Mouse (Mus musculus) myocyte (in vitro differentiated cells): ENCODE results near the gene Brd7.

Experiments used
- CEBPB ChIP-seq: IDR thresholded peaks from 2 replicates; pipeline ENCODE4 v1.6.1; 2011; ENCODE audit warnings: mild to moderate bottlenecking, moderate library complexity; ENCODE audit not compliant: poor library complexity, insufficient read depth, severe bottlenecking
- MYOG ChIP-seq, 3 experiments: IDR thresholded peaks; one replicate each; pipeline ENCODE4 v1.6.1; 2011; ENCODE audit warnings: control low read depth in 2 of 3, low read depth in 2 of 3, mild to moderate bottlenecking in 2 of 3; ENCODE audit not compliant: insufficient read length in 2 of 3, control insufficient read depth in 1 of 3, insufficient read depth in 1 of 3
- POLR2A ChIP-seq: IDR thresholded peaks from one replicate; pipeline ENCODE4 v1.6.1; 2011; ENCODE audit warnings: low read depth, mild to moderate bottlenecking, control low read depth, moderate library complexity; ENCODE audit not compliant: insufficient read length
- POLR2AphosphoS2 ChIP-seq: IDR thresholded peaks from one replicate; pipeline ENCODE4 v1.6.1; 2011; ENCODE audit warnings: low read depth, control low read depth; ENCODE audit not compliant: insufficient read length
- TCF12 ChIP-seq: IDR thresholded peaks from one replicate; pipeline ENCODE4 v1.6.1; 2011; ENCODE audit warnings: mild to moderate bottlenecking, control low read depth; ENCODE audit not compliant: poor library complexity, insufficient read depth, severe bottlenecking
- USF1 ChIP-seq: IDR thresholded peaks from one replicate; pipeline ENCODE4 v1.6.1; 2011; ENCODE audit warnings: low read depth, mild to moderate bottlenecking, control low read depth, moderate library complexity

GRCm38 (mm10) chr8:88334975-88335374, 27.0 kb downstream of the Brd7 start:
- TF ChIP-seq POLR2A = no peak
- no peak for TF ChIP-seq CEBPB
- no peak for TF ChIP-seq USF1
- no peak for TF ChIP-seq MYOG (IDR thresholded peaks at IDR 0.05; ENCODE audit: control insufficient read depth in 1 of 3, insufficient read depth in 1 of 3, insufficient read length in 2 of 3, low read depth in 2 of 3)
- no peak for TF ChIP-seq TCF12
- no peak for TF ChIP-seq POLR2AphosphoS2
